Mouse (Mus musculus): ENCODE results near the gene Cnn1. TPM values are rescaled to one million over a fixed set of nuclear protein-coding genes. Genes with fewer than 3 reads are reported as not detected.

Cnn1 gene
- polyA plus RNA-seq, 1 experiment from 2014 or later: 432 TPM

GRCm38 (mm10) chr9:22135644-22136390, 36.8 kb downstream of the Cnn1 start, which contains the start of gene Acp5:
TSS of gene Acp5 (minus strand) at chr9:22135711.
- Histone ChIP-seq H3K36me3 (ENCODE audit: control insufficient read depth, insufficient read depth) (no peaks in the 10 kb centered on the region), H3K4me1 (replicated peaks; ENCODE audit: control insufficient read depth, insufficient read depth, low read length) (no peaks in the 10 kb centered on the region; the same call in 1 of the 2 replicates), H3K27ac (ENCODE audit: low read depth, low read length) (no peak within 1 kb of the TSS), H3K4me2 (replicated peaks; ENCODE audit: low read depth) (no peak within 1 kb of the TSS), H3K9ac (ENCODE audit: low read depth, low read length) (no peak within 1 kb of the TSS), H3K9me3 (ENCODE audit: control insufficient read depth) (no peaks in the 10 kb centered on the region), H3K27me3 (replicated peaks; ENCODE audit: control insufficient read depth, insufficient read depth, low read length) (no peaks in the 10 kb centered on the region), H3K4me3 (ENCODE audit: low read depth, low read length) (no peak within 1 kb of the TSS)
- 57% methylated on average over 7 of the region's 7 CpGs for WGBS
- no peak for TF ChIP-seq CTCF (IDR thresholded peaks at IDR 0.05; ENCODE audit: low read depth)
- ATAC-seq: no peak

DNA sequence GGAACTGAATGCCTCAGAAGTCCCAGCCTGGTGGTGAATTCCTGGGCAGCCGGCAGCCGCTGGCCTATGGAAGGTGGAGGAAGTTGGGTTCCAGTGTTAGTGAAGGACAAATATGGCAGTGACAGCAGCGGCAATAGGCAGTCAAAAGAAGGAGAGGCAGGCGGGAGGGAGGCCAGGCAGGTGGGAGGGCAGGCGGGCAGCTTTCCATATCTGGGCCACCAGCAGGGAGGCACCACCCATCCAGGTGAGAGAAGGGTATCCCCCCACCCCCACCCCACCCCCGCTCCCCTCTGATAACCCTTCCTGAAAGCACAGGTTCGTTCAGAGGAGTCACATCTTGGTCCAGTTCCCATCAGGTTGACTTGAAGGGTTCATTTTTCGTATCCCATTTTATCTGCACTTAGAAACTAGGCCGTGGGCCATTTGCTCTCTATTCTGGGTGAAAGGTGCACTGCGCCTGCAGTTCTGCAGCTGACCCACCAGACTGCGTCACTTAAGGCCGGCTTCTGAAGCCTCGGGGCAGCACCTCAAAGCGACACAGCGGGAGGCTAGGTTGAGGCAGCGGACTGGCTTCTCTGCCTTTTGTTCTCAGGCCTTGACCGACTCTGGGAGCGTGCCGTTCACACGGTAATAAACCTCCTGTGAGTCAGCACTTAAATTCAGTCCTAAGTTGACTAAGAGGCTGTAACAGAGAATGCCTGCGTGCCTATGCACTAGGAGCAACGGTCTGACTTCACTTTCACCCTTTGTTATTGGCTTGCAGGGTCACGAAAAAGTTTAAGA, 37.9 kb downstream of the Cnn1 start:
- peak overlapping the region; percentile 6; the same call in 1 of the 2 replicates for H3K4me2 ChIP-seq (replicated peaks; ENCODE audit: low read depth)
- TF ChIP-seq CTCF (IDR thresholded peaks at IDR 0.05; ENCODE audit: low read depth): no peak
- no peak overlapping the region for H3K9ac ChIP-seq (ENCODE audit: low read depth, low read length)
- no peaks in the 10 kb centered on the region for H3K9me3 ChIP-seq (ENCODE audit: control insufficient read depth)
- WGBS: 17% methylated on average over 22 of the region's 23 CpGs
- H3K36me3 ChIP-seq (ENCODE audit: control insufficient read depth, insufficient read depth): no peaks in the 10 kb centered on the region
- H3K4me3 ChIP-seq (ENCODE audit: low read depth, low read length): no peak overlapping the region
- peak; percentile 60 for ATAC-seq
- 0 out of 2 replicates have a peak overlapping the region, but pooled peaks have one; percentile 28 for H3K27ac ChIP-seq (ENCODE audit: low read depth, low read length)
- H3K27me3 ChIP-seq (replicated peaks; ENCODE audit: control insufficient read depth, insufficient read depth, low read length): no peaks in the 10 kb centered on the region
- H3K4me1 ChIP-seq (replicated peaks; ENCODE audit: control insufficient read depth, insufficient read depth, low read length): no peaks in the 10 kb centered on the region; the same call in 1 of the 2 replicates

GRCm38 (mm10) chr9:22138480-22138879, 39.5 kb downstream of the Cnn1 start:
- H3K36me3 ChIP-seq (ENCODE audit: control insufficient read depth, insufficient read depth): no peaks in the 10 kb centered on the region
- H3K9ac ChIP-seq (ENCODE audit: low read depth, low read length): no peak overlapping the region
- H3K4me1 ChIP-seq (replicated peaks; ENCODE audit: control insufficient read depth, insufficient read depth, low read length): no peaks in the 10 kb centered on the region; the same call in 1 of the 2 replicates
- H3K27ac ChIP-seq (ENCODE audit: low read depth, low read length): no peak overlapping the region
- no peaks in the 10 kb centered on the region for H3K27me3 ChIP-seq (replicated peaks; ENCODE audit: control insufficient read depth, insufficient read depth, low read length)
- no peaks in the 10 kb centered on the region for H3K9me3 ChIP-seq (ENCODE audit: control insufficient read depth)
- peak; percentile 93 for TF ChIP-seq CTCF (IDR thresholded peaks at IDR 0.05; ENCODE audit: low read depth)
- H3K4me2 ChIP-seq (replicated peaks; ENCODE audit: low read depth): no peak overlapping the region
- no peak overlapping the region for H3K4me3 ChIP-seq (ENCODE audit: low read depth, low read length)
- no peak for ATAC-seq
- 34% methylated on average over 2 of the region's 2 CpGs for WGBS

- no peak for ATAC-seq
- Histone ChIP-seq H3K36me3 (ENCODE audit: control insufficient read depth, insufficient read depth) (no peaks in the 10 kb centered on the region), H3K27ac (ENCODE audit: low read depth, low read length) (no peak overlapping the region), H3K9ac (ENCODE audit: low read depth, low read length) (no peak overlapping the region), H3K4me2 (replicated peaks; ENCODE audit: low read depth) (no peak overlapping the region), H3K4me1 (replicated peaks; ENCODE audit: control insufficient read depth, insufficient read depth, low read length) (no peaks in the 10 kb centered on the region; the same call in 1 of the 2 replicates), H3K4me3 (ENCODE audit: low read depth, low read length) (no peak overlapping the region), H3K27me3 (replicated peaks; ENCODE audit: control insufficient read depth, insufficient read depth, low read length) (no peaks in the 10 kb centered on the region), H3K9me3 (ENCODE audit: control insufficient read depth) (no peaks in the 10 kb centered on the region)
- TF ChIP-seq CTCF (IDR thresholded peaks at IDR 0.05; ENCODE audit: low read depth): no peak
- WGBS: 94% methylated on average over 5 of the region's 5 CpGs
Observed at GRCm38 (mm10) chr9:22139746-22140145, 40.7 kb downstream of the Cnn1 start.

DNA sequence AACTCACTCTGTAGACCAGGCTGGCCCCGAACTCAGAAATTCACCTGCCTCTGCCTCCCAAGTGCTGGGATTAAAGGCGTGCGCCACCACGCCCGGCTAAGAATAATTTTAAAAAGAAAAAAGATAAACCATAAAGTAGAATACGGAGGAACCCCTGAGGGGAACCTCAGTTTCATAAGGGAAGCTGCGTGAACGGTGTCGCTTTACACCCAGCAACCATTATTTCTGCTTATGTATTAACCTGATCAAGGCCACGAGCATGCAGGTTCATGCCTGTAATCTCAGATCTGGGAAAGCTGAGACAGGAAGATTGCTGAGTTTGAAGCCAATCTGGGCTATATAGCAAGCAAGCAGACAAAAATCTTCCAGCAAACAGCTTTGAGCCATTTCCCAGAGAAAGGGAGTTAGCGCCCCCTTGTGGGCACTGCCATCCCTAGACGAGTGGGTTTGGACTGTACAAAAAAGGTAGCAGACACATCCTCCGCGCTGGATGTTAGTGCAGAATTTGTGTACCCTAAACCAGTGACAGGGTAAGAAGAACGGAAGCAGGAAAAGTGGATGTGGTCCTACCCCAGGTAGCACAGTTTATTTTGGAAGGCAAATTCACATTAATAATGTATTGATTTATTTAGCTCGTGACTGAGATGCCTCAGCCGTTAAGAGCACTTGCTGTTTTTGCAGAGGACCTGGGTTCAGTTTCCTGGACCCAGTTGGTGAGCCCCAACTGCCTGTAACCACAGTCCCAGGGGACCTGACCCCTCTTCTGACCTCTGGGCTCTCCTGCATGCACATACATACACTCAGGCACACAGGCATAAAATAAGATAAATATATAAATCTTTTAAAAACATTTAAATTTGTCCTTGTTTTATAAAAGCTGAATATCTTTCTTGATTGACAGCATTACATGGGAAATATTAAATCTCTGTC, 44.4 kb downstream of the Cnn1 start:
- Histone ChIP-seq H3K27ac (ENCODE audit: low read depth, low read length) (no peak overlapping the region), H3K4me2 (replicated peaks; ENCODE audit: low read depth) (no peak overlapping the region), H3K4me1 (replicated peaks; ENCODE audit: control insufficient read depth, insufficient read depth, low read length) (no peaks in the 10 kb centered on the region), H3K4me3 (ENCODE audit: low read depth, low read length) (no peak overlapping the region), H3K9me3 (ENCODE audit: control insufficient read depth) (no peaks in the 10 kb centered on the region), H3K9ac (ENCODE audit: low read depth, low read length) (no peak overlapping the region), H3K36me3 (ENCODE audit: control insufficient read depth, insufficient read depth) (no peaks in the 10 kb centered on the region), H3K27me3 (replicated peaks; ENCODE audit: control insufficient read depth, insufficient read depth, low read length) (no peaks in the 10 kb centered on the region)
- 54% methylated on average over 17 of the region's 17 CpGs for WGBS
- peak; percentile 97 for TF ChIP-seq CTCF (IDR thresholded peaks at IDR 0.05; ENCODE audit: low read depth)
- peak; percentile 52 for ATAC-seq
